Comparison of ENCODE assay signal across 23 mouse cellular contexts in genomic region chr6:136881678-136882077, GRCm38 (mm10). TPM values are rescaled to one million over a fixed set of nuclear protein-coding genes. Genes with fewer than 3 reads are reported as not detected.
DNase-seq lines count a peak whose midpoint lies in the region; ATAC-seq and TF ChIP-seq lines count a peak whose summit lies in the region.
"Had no signal": no experiment of that assay in that cellular context is flagged by ENCODE, and none has a peak within 500 bp of the region (broad histone marks: within the 10 kb centered on the region; RNA-seq: fewer than 3 reads in every experiment).

No protein-coding gene starts in this region.

- no peaks in the 10 kb centered on the region for H3K9me3 ChIP-seq in lung, embryonic 15.5 days
- H3K9me3 ChIP-seq in embryonic facial prominence, embryonic 10.5 days, result no peaks in the 10 kb centered on the region
- H3K9me3 ChIP-seq in embryonic facial prominence, embryonic 11.5 days (replicated peaks; ENCODE audit: control insufficient read depth, low read length), result no peaks in the 10 kb centered on the region
- H3K9me3 ChIP-seq: heart, embryonic 10.5 days; hindbrain, embryonic 12.5 days had no signal

- no peak overlapping the region for H3K9ac ChIP-seq in lung, embryonic 15.5 days
- no peak overlapping the region for H3K9ac ChIP-seq in embryonic facial prominence, embryonic 11.5 days (replicated peaks; ENCODE audit: low read length)
- no peak overlapping the region for H3K9ac ChIP-seq in heart, adult 2 months (ENCODE audit: low read depth, low read length)
- H3K9ac ChIP-seq: hindbrain, embryonic 12.5 days had no signal

- no peak for DNase-seq in lung, postnatal 25 days (ENCODE audit: low spot score)
- peak; percentile 18 for DNase-seq in embryonic facial prominence, embryonic 10.5 days (ENCODE audit: low spot score)
- peak; percentile 3 for DNase-seq in embryonic facial prominence, embryonic 11.5 days (ENCODE audit: low spot score)
- no peak for DNase-seq in heart, adult 2 months
- no peak for DNase-seq in kidney, adult 18-20 months
- DNase-seq: adrenal gland, adult 2 months; adrenal gland, postnatal 36 days; cerebellum, adult 2 months; cerebellum, postnatal 10 days; gastrocnemius, adult 2 months; gastrocnemius, postnatal 25 days; heart, postnatal 10 days; heart, postnatal 4 days had no signal

- TF ChIP-seq CTCF in embryonic fibroblast, embryonic 13.5 days (IDR thresholded peaks at IDR 0.05; ENCODE audit: borderline replicate concordance, insufficient read depth, low read length), result no peak
- TF ChIP-seq CTCF in heart, adult 2 months (IDR thresholded peaks at IDR 0.05), result no peak

- H3K27ac ChIP-seq in lung, embryonic 15.5 days, result 0 out of 2 replicates have a peak overlapping the region, but pooled peaks have one; percentile 1
- H3K27ac ChIP-seq in embryonic facial prominence, embryonic 10.5 days (replicated peaks), result no peak overlapping the region
- no peak overlapping the region for H3K27ac ChIP-seq in embryonic facial prominence, embryonic 11.5 days (replicated peaks; ENCODE audit: low read depth, low read length)
- H3K27ac ChIP-seq in embryonic fibroblast, embryonic 13.5 days (ENCODE audit: insufficient read depth, low read length), result peak overlapping the region; percentile 69
- H3K27ac ChIP-seq in heart, adult 2 months, result no peak overlapping the region
- H3K27ac ChIP-seq: gastrocnemius, adult 2 months; heart, embryonic 10.5 days; hindbrain, embryonic 12.5 days had no signal

- ATAC-seq in lung, embryonic 15.5 days (ENCODE audit: borderline replicate concordance, extremely low read depth, low FRiP score, low TSS enrichment), result no peak
- ATAC-seq in embryonic facial prominence, embryonic 11.5 days (replicated peaks; ENCODE audit: insufficient number of reproducible peaks, low FRiP score, low TSS enrichment, low read depth), result no peak
- ATAC-seq: forebrain, embryonic 14.5 days; hindbrain, embryonic 16.5 days; inflammation-experienced regulatory T-cells, adult 6 months had no signal

- peaks cover 20% of the 10 kb centered on the region for H3K4me1 ChIP-seq in lung, embryonic 15.5 days
- peaks cover 9% of the 10 kb centered on the region; the same call in 1 of the 2 replicates for H3K4me1 ChIP-seq in embryonic facial prominence, embryonic 10.5 days
- no peaks in the 10 kb centered on the region for H3K4me1 ChIP-seq in embryonic facial prominence, embryonic 11.5 days (ENCODE audit: control insufficient read depth, insufficient read depth, low read length)
- peaks cover 2% of the 10 kb centered on the region; the same call in 1 of the 2 replicates for H3K4me1 ChIP-seq in embryonic fibroblast, embryonic 13.5 days (ENCODE audit: control insufficient read depth, insufficient read depth, low read length)
- no peaks in the 10 kb centered on the region; the same call in 1 of the 2 replicates for H3K4me1 ChIP-seq in heart, adult 2 months (ENCODE audit: control insufficient read depth, insufficient read depth, low read length)
- H3K4me1 ChIP-seq: hindbrain, embryonic 12.5 days had no signal

- intact Hi-C loops in heart, adult 2 months (cut with DNase I), result no loop called here

- no peaks in the 10 kb centered on the region for H3K36me3 ChIP-seq in lung, embryonic 15.5 days
- no peaks in the 10 kb centered on the region for H3K36me3 ChIP-seq in embryonic facial prominence, embryonic 10.5 days (replicated peaks)
- no peaks in the 10 kb centered on the region for H3K36me3 ChIP-seq in embryonic facial prominence, embryonic 11.5 days (replicated peaks; ENCODE audit: control insufficient read depth, insufficient read depth, low read depth, low read length)
- H3K36me3 ChIP-seq in heart, adult 2 months (ENCODE audit: control insufficient read depth, insufficient read depth, low read length), result no peaks in the 10 kb centered on the region
- H3K36me3 ChIP-seq: heart, embryonic 10.5 days; hindbrain, embryonic 12.5 days had no signal

- no peak overlapping the region for H3K4me3 ChIP-seq in lung, embryonic 15.5 days
- H3K4me3 ChIP-seq in embryonic facial prominence, embryonic 10.5 days, result no peak overlapping the region
- no peak overlapping the region for H3K4me3 ChIP-seq in embryonic facial prominence, embryonic 11.5 days (ENCODE audit: low read depth, low read length)
- no peak overlapping the region for H3K4me3 ChIP-seq in embryonic fibroblast, embryonic 13.5 days (ENCODE audit: insufficient read depth, low read length)
- H3K4me3 ChIP-seq in heart, adult 2 months, result no peak overlapping the region
- H3K4me3 ChIP-seq: gastrocnemius, adult 2 months; heart, embryonic 10.5 days; hindbrain, embryonic 12.5 days had no signal

- TF ChIP-seq EP300 in heart, adult 2 months (IDR thresholded peaks at IDR 0.05; ENCODE audit: insufficient read depth, low read depth, low read length), result no peak

- no peaks in the 10 kb centered on the region for H3K79me2 ChIP-seq in heart, adult 2 months (replicated peaks; ENCODE audit: control insufficient read depth, insufficient read depth, low read length)

- no peaks in the 10 kb centered on the region for H3K27me3 ChIP-seq in lung, embryonic 15.5 days
- no peaks in the 10 kb centered on the region for H3K27me3 ChIP-seq in embryonic facial prominence, embryonic 10.5 days (replicated peaks; ENCODE audit: low read depth, poor library complexity, severe bottlenecking)
- H3K27me3 ChIP-seq in embryonic facial prominence, embryonic 11.5 days (ENCODE audit: control insufficient read depth, insufficient read depth, low read length), result no peaks in the 10 kb centered on the region
- H3K27me3 ChIP-seq in heart, adult 2 months (ENCODE audit: control insufficient read depth, insufficient read depth, low read length), result no peaks in the 10 kb centered on the region
- H3K27me3 ChIP-seq: hindbrain, embryonic 12.5 days had no signal

- 28% methylated on average over 8 of the region's 8 CpGs for WGBS in lung, embryonic 15.5 days
- 62% methylated on average over 8 of the region's 8 CpGs for WGBS in embryonic facial prominence, embryonic 10.5 days
- 55% methylated on average over 8 of the region's 8 CpGs for WGBS in embryonic facial prominence, embryonic 11.5 days
- 82% methylated on average over 8 of the region's 8 CpGs for WGBS in heart, adult 2 months

- no peak for TF ChIP-seq POLR2A in embryonic fibroblast, embryonic 13.5 days (IDR thresholded peaks at IDR 0.05; ENCODE audit: low read depth, low read length)
- no peak for TF ChIP-seq POLR2A in heart, adult 2 months (IDR thresholded peaks at IDR 0.05; ENCODE audit: insufficient read depth, low read depth, low read length)

- H3K4me2 ChIP-seq in lung, embryonic 15.5 days, result no peak overlapping the region
- H3K4me2 ChIP-seq in embryonic facial prominence, embryonic 11.5 days (ENCODE audit: low read depth, low read length), result no peak overlapping the region
- H3K4me2 ChIP-seq: hindbrain, embryonic 12.5 days had no signal

RNA-seq across cellular contexts. Expression of gene Mgp, which starts 6.1 kb away (rescaled TPM):
- 918 and 931 TPM in 2 replicates for polyA plus RNA-seq in lung, embryonic 15.5 days (2015; fragmentation: Nextera tagmentation; extraction: Ambion mirVana)
- polyA plus RNA-seq in embryonic facial prominence, embryonic 10.5 days (2016; fragmentation: Nextera tagmentation; extraction: Ambion mirVana), result 3.5 and 4.2 TPM in 2 replicates
- polyA plus RNA-seq in embryonic facial prominence, embryonic 11.5 days (2014; fragmentation: Nextera tagmentation; extraction: Ambion mirVana), result 9.7 and 11.8 TPM in 2 replicates
- polyA plus RNA-seq in embryonic fibroblast, embryonic 13.5 days (2011; ENCODE audit: insufficient read length, low read depth, missing spikeins), result 2,420 and 2,717 TPM in 2 replicates
- 100 to 1,000 TPM; 409 to 433 TPM for total RNA-seq in heart, adult 2 months (2021)
- 1,071 and 1,296 TPM in 2 replicates for polyA plus RNA-seq in heart, adult 2 months (2012; rRNA removed)
- total RNA-seq: ES-E14; granulocyte monocyte progenitor cell, adult 5-6 weeks had no signal
- polyA plus RNA-seq: inflammation-experienced regulatory T-cells, adult 6 months had no signal

RNA-seq across cellular contexts. Expression of gene Art4, which starts 24.1 kb away (rescaled TPM):
- 6.6 and 7.1 TPM in 2 replicates for polyA plus RNA-seq in lung, embryonic 15.5 days (2015; fragmentation: Nextera tagmentation; extraction: Ambion mirVana)
- 2.2 and 2.6 TPM in 2 replicates for polyA plus RNA-seq in embryonic facial prominence, embryonic 10.5 days (2016; fragmentation: Nextera tagmentation; extraction: Ambion mirVana)
- polyA plus RNA-seq in embryonic facial prominence, embryonic 11.5 days (2014; fragmentation: Nextera tagmentation; extraction: Ambion mirVana), result 1.2 and 1.3 TPM in 2 replicates
- not detected in 2 replicates for polyA plus RNA-seq in embryonic fibroblast, embryonic 13.5 days (2011; ENCODE audit: insufficient read length, low read depth, missing spikeins)
- total RNA-seq in heart, adult 2 months (2021), result 10 to 100 TPM; 16.3 to 19.6 TPM
- 12.8 and 19.9 TPM in 2 replicates for polyA plus RNA-seq in heart, adult 2 months (2012; rRNA removed)
- total RNA-seq: ES-E14 had no signal
- polyA plus RNA-seq: forebrain, embryonic 14.5 days had no signal

RNA-seq across cellular contexts. Expression of gene Erp27, which starts 40.3 kb away (rescaled TPM):
- polyA plus RNA-seq in lung, embryonic 15.5 days (2015; fragmentation: Nextera tagmentation; extraction: Ambion mirVana), result 0.40 and 0.62 TPM in 2 replicates
- polyA plus RNA-seq in embryonic facial prominence, embryonic 10.5 days (2016; fragmentation: Nextera tagmentation; extraction: Ambion mirVana), result 0.29 TPM in 1 of 2 replicates, not detected in the other
- polyA plus RNA-seq in embryonic facial prominence, embryonic 11.5 days (2014; fragmentation: Nextera tagmentation; extraction: Ambion mirVana), result not detected in 2 replicates
- polyA plus RNA-seq in embryonic fibroblast, embryonic 13.5 days (2011; ENCODE audit: insufficient read length, low read depth, missing spikeins), result 1.7 and 1.9 TPM in 2 replicates
- total RNA-seq in heart, adult 2 months (2021), result not detected
- polyA plus RNA-seq in heart, adult 2 months (2012; rRNA removed), result 0.29 and 0.51 TPM in 2 replicates
- total RNA-seq: adrenal gland, adult 2 months; ES-E14; gastrocnemius, postnatal 25 days; heart, postnatal 10 days had no signal
- polyA plus RNA-seq: adrenal gland, adult 2 months; hindbrain, embryonic 12.5 days had no signal

RNA-seq across cellular contexts. Expression of gene Pde6h, which starts 42.0 kb away (rescaled TPM):
- polyA plus RNA-seq in lung, embryonic 15.5 days (2015; fragmentation: Nextera tagmentation; extraction: Ambion mirVana), result 0.47 TPM in 1 of 2 replicates, not detected in the other
- not detected in 2 replicates for polyA plus RNA-seq in embryonic facial prominence, embryonic 10.5 days (2016; fragmentation: Nextera tagmentation; extraction: Ambion mirVana)
- not detected in 2 replicates for polyA plus RNA-seq in embryonic facial prominence, embryonic 11.5 days (2014; fragmentation: Nextera tagmentation; extraction: Ambion mirVana)
- polyA plus RNA-seq in embryonic fibroblast, embryonic 13.5 days (2011; ENCODE audit: insufficient read length, low read depth, missing spikeins), result 1.4 TPM in 1 of 2 replicates, not detected in the other
- under 1 TPM in 1 of 2 experiments, not detected in 1; 0.30 TPM for total RNA-seq in heart, adult 2 months (2021)
- 0.04 and 0.26 TPM in 2 replicates for polyA plus RNA-seq in heart, adult 2 months (2012; rRNA removed)
- total RNA-seq: adrenal gland, postnatal 36 days; gastrocnemius, adult 2 months; gastrocnemius, postnatal 25 days; granulocyte monocyte progenitor cell, adult 5-6 weeks; heart, postnatal 10 days; heart, postnatal 4 days had no signal
- polyA plus RNA-seq: adrenal gland, adult 2 months; forebrain, embryonic 14.5 days; heart, embryonic 10.5 days; heart, embryonic 14.5 days; hindbrain, embryonic 12.5 days; inflammation-experienced regulatory T-cells, adult 6 months had no signal

RNA-seq across cellular contexts. Expression of gene Smco3, which starts 46.4 kb away (rescaled TPM):
- polyA plus RNA-seq in lung, embryonic 15.5 days (2015; fragmentation: Nextera tagmentation; extraction: Ambion mirVana), result 2.5 and 2.9 TPM in 2 replicates
- polyA plus RNA-seq in embryonic facial prominence, embryonic 10.5 days (2016; fragmentation: Nextera tagmentation; extraction: Ambion mirVana), result not detected in 2 replicates
- 0.74 and 1.2 TPM in 2 replicates for polyA plus RNA-seq in embryonic facial prominence, embryonic 11.5 days (2014; fragmentation: Nextera tagmentation; extraction: Ambion mirVana)
- polyA plus RNA-seq in embryonic fibroblast, embryonic 13.5 days (2011; ENCODE audit: insufficient read length, low read depth, missing spikeins), result not detected in 2 replicates
- total RNA-seq in heart, adult 2 months (2021), result not detected
- 0.04 TPM in 1 of 2 replicates, not detected in the other for polyA plus RNA-seq in heart, adult 2 months (2012; rRNA removed)
- total RNA-seq: ES-E14; gastrocnemius, adult 2 months had no signal
- polyA plus RNA-seq: adrenal gland, adult 2 months; heart, embryonic 10.5 days; heart, embryonic 14.5 days had no signal

Comparison
In these comparisons a context has a peak if more than half of its experiments do, and no peak if none do; other contexts are left out.
1. H3K27ac ChIP-seq: peak in lung, embryonic 15.5 days (single experiment) and embryonic fibroblast, embryonic 13.5 days (single experiment); none in embryonic facial prominence, embryonic 10.5 days (single experiment), embryonic facial prominence, embryonic 11.5 days (single experiment) and heart, adult 2 months (single experiment).
2. DNase-seq: peak in embryonic facial prominence, embryonic 10.5 days (single experiment) and embryonic facial prominence, embryonic 11.5 days (single experiment); none in lung, postnatal 25 days (single experiment), heart, adult 2 months (0 of 2) and kidney, adult 18-20 months (single experiment).
3. RNA of gene Mgp, which starts 6.1 kb away (polyA plus RNA-seq): 2,420 to 2,717 TPM in embryonic fibroblast, embryonic 13.5 days, 1,071 to 1,296 TPM in heart, adult 2 months and 918 to 931 TPM in lung, embryonic 15.5 days; 9.7 to 11.8 TPM in embryonic facial prominence, embryonic 11.5 days and 3.5 to 4.2 TPM in embryonic facial prominence, embryonic 10.5 days; every median in the first group is over 10 times any median in the second.